In the genomic region with DNA sequence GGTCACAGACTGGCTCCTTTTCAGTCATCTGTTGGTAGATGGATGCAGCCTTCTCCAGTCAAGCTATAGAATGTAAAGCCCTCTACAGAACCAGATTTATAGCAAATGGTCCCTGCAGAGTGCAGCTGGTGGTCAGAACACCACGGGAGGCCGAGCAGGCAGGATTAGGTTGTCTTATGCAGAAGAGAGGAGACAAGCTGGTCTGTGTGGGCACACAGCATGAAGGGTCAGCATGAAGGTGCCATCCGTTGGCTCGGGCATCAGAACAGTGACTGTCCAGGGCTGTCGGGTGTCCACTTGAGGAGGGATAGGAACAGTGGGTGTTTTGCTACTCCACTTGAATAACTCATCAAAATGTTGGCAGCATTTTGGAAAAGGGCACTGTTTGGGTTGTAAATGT, we compare ENCODE assay signal across 11 mouse cellular contexts.
"Had no signal": no experiment of that assay in that cellular context is flagged by ENCODE, and none has a peak within 500 bp of the region (broad histone marks: within the 10 kb centered on the region; RNA-seq: fewer than 3 reads in every experiment).

No protein-coding gene starts in this region.

- H3K4me2 ChIP-seq: limb, embryonic 13.5 days had no signal

- H3K27me3 ChIP-seq: limb, embryonic 13.5 days had no signal

- H3K4me3 ChIP-seq: limb, embryonic 13.5 days had no signal

- H3K9ac ChIP-seq: limb, embryonic 13.5 days; liver, embryonic 14.5 days had no signal

- DNase-seq: kidney, adult 11 months; kidney, adult 9 months; kidney, postnatal 36 days; layer of hippocampus, adult 9-11 months; layer of hippocampus, postnatal 36 days; lung, adult 18-20 months; thymus, adult 18-20 months; thymus, postnatal 14 days had no signal

- H3K27ac ChIP-seq: kidney, postnatal 0 days; limb, embryonic 13.5 days; liver, embryonic 14.5 days had no signal
